Mouse (Mus musculus) myocyte (in vitro differentiated cells): Measurements from ENCODE around the gene Nbeal2. TPM values are rescaled to one million over a fixed set of nuclear protein-coding genes. Genes with fewer than 3 reads are reported as not detected.
"Not testable (repeated sequence)": the region's sequence is repeated elsewhere in the genome, so short reads cannot be mapped to it uniquely, and the experiment has no call there.

Experiments
- H3K27me3 ChIP-seq: one replicate; pipeline ENCODE4 v1.6.1; 2011; ENCODE audit not compliant: control insufficient read depth, insufficient read depth, insufficient read length
- H3K36me3 ChIP-seq: one replicate; pipeline ENCODE4 v1.6.1; 2011; ENCODE audit not compliant: control insufficient read depth, insufficient read depth
- H3K4me2 ChIP-seq: one replicate; pipeline ENCODE4 v1.6.1; 2011; ENCODE audit warnings: low read depth, control low read depth
- H3K4me3 ChIP-seq: one replicate; pipeline ENCODE4 v1.5.1; 2011; ENCODE audit warnings: mild to moderate bottlenecking, control low read depth, moderate library complexity
- H3K79me2 ChIP-seq: one replicate; pipeline ENCODE4 v1.6.1; 2011; ENCODE audit not compliant: control insufficient read depth, insufficient read depth
- H3ac ChIP-seq: one replicate; pipeline ENCODE4 v1.6.1; 2011; ENCODE audit not compliant: control insufficient read depth, insufficient read length
- CEBPB ChIP-seq: IDR thresholded peaks from 2 replicates; pipeline ENCODE4 v1.6.1; 2011; ENCODE audit warnings: mild to moderate bottlenecking, moderate library complexity; ENCODE audit not compliant: poor library complexity, insufficient read depth, severe bottlenecking
- E2F4 ChIP-seq: IDR thresholded peaks from one replicate; pipeline ENCODE4 v1.6.1; 2011; ENCODE audit warnings: mild to moderate bottlenecking, control low read depth, moderate library complexity; ENCODE audit not compliant: insufficient read depth
- MAX ChIP-seq: IDR thresholded peaks from one replicate; pipeline ENCODE4 v1.6.1; 2011; ENCODE audit warnings: low read depth, mild to moderate bottlenecking, control low read depth
- MYOD1 ChIP-seq, 3 experiments: IDR thresholded peaks; one replicate each; pipeline ENCODE4 v1.6.1; 2011; ENCODE audit warnings: control low read depth in 2 of 3, low read depth in 2 of 3, mild to moderate bottlenecking in 2 of 3, moderate library complexity in 1 of 3; ENCODE audit not compliant: insufficient read length in 2 of 3, control insufficient read depth in 1 of 3
- MYOG ChIP-seq, 3 experiments: IDR thresholded peaks; one replicate each; pipeline ENCODE4 v1.6.1; 2011; ENCODE audit warnings: control low read depth in 2 of 3, low read depth in 2 of 3, mild to moderate bottlenecking in 2 of 3; ENCODE audit not compliant: insufficient read length in 2 of 3, control insufficient read depth in 1 of 3, insufficient read depth in 1 of 3
- POLR2A ChIP-seq: IDR thresholded peaks from one replicate; pipeline ENCODE4 v1.6.1; 2011; ENCODE audit warnings: low read depth, mild to moderate bottlenecking, control low read depth, moderate library complexity; ENCODE audit not compliant: insufficient read length
- POLR2AphosphoS2 ChIP-seq: IDR thresholded peaks from one replicate; pipeline ENCODE4 v1.6.1; 2011; ENCODE audit warnings: low read depth, control low read depth; ENCODE audit not compliant: insufficient read length
- REST ChIP-seq: IDR thresholded peaks from one replicate; pipeline ENCODE4 v1.6.1; 2011; ENCODE audit warnings: mild to moderate bottlenecking, control low read depth, moderate library complexity; ENCODE audit not compliant: insufficient read depth, insufficient read length
- SRF ChIP-seq: IDR thresholded peaks from one replicate; pipeline ENCODE4 v1.6.1; 2011; ENCODE audit warnings: low read depth; ENCODE audit not compliant: control insufficient read depth, insufficient read length
- TCF12 ChIP-seq: IDR thresholded peaks from one replicate; pipeline ENCODE4 v1.6.1; 2011; ENCODE audit warnings: mild to moderate bottlenecking, control low read depth; ENCODE audit not compliant: poor library complexity, insufficient read depth, severe bottlenecking
- TCF3 ChIP-seq: IDR thresholded peaks from one replicate; pipeline ENCODE4 v1.6.1; 2011; ENCODE audit warnings: low read depth, control low read depth; ENCODE audit not compliant: insufficient read length
- USF1 ChIP-seq: IDR thresholded peaks from one replicate; pipeline ENCODE4 v1.6.1; 2011; ENCODE audit warnings: low read depth, mild to moderate bottlenecking, control low read depth, moderate library complexity
- polyA plus RNA-seq: library from polyadenylated mRNA; unstranded; fragments of >200 nt; fragmentation: generic; extraction: Trizol; gene quantifications from one replicate; pipeline ENCODE4 v1.2.1, GENCODE M21; 2012; ENCODE audit warnings: missing spikeins

Nbeal2 gene
- polyA plus RNA-seq, 1 experiment, result 3.3 TPM

- H3K4me2 ChIP-seq, result peak overlapping the region; percentile 86
These were observed 29.7 kb upstream of the Nbeal2 start for GRCm38 (mm10) chr9:110683574-110684099.

DNA sequence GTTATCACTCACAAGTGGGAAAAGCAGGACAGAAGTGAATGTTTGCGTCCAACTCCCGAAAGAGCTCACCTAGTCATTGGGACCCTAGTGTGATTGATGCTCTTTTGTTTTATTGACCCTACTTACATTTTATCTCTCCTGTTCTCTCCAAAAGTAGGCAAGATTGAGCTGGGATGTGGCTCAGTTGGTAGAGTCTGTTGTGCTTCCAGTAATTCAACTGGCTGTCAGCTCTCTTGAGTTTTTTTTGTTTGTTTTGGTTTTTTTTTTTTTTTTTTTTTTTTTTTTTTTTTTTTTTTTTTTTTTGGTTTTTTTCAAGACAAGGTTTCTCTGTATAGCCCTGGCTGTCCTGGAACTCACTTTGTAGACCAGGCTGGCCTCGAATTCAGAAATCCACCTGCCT lies 28.7 kb upstream of the Nbeal2 start:
- H3K4me2 ChIP-seq, H3K36me3 ChIP-seq, H3K27me3 ChIP-seq, H3ac ChIP-seq, H3K4me3 ChIP-seq: not testable (repeated sequence)
- H3K79me2 ChIP-seq, result peaks cover 29% of the 10 kb centered on the region

More at GRCm38 (mm10) chr9:110683574-110684099, 29.7 kb upstream of the Nbeal2 start:
- H3K27me3 ChIP-seq, result no peaks in the 10 kb centered on the region
- H3K36me3 ChIP-seq, result no peaks in the 10 kb centered on the region
- H3K79me2 ChIP-seq, result peaks cover 23% of the 10 kb centered on the region
- TF ChIP-seq REST (no peak), TCF3 (no peak), CEBPB (no peak), POLR2A (no peak), USF1 (no peak), MYOD1 (IDR thresholded peaks at IDR 0.05; ENCODE audit: control insufficient read depth in 1 of 3, insufficient read length in 2 of 3, low read depth in 2 of 3) (peak in 1 of 3 experiments; percentile 36), POLR2AphosphoS2 (no peak), MAX (no peak), TCF12 (no peak), SRF (no peak), MYOG (IDR thresholded peaks at IDR 0.05; ENCODE audit: control insufficient read depth in 1 of 3, insufficient read depth in 1 of 3, insufficient read length in 2 of 3, low read depth in 2 of 3) (peak in 1 of 3 experiments; percentile 29), E2F4 (no peak)
- H3K4me3 ChIP-seq, result no peak overlapping the region
- no peak overlapping the region for H3ac ChIP-seq

- Histone ChIP-seq H3K4me2 (no peak overlapping the region), H3K4me3 (no peak overlapping the region), H3K79me2 (peaks cover 33% of the 10 kb centered on the region), H3K27me3 (no peaks in the 10 kb centered on the region), H3ac (no peak overlapping the region), H3K36me3 (no peaks in the 10 kb centered on the region)
- TF ChIP-seq POLR2A (no peak), SRF (no peak), MYOD1 (IDR thresholded peaks at IDR 0.05; ENCODE audit: control insufficient read depth in 1 of 3, insufficient read length in 2 of 3, low read depth in 2 of 3) (no peak), CEBPB (no peak), TCF12 (no peak), TCF3 (no peak), USF1 (no peak), REST (no peak), E2F4 (no peak), MYOG (IDR thresholded peaks at IDR 0.05; ENCODE audit: control insufficient read depth in 1 of 3, insufficient read depth in 1 of 3, insufficient read length in 2 of 3, low read depth in 2 of 3) (no peak), MAX (no peak), POLR2AphosphoS2 (no peak)
These were observed 28.3 kb upstream of the Nbeal2 start for GRCm38 (mm10) chr9:110682255-110682654.

- H3K4me3 ChIP-seq, result no peak overlapping the region
- peaks cover 33% of the 10 kb centered on the region for H3K79me2 ChIP-seq
- no peaks in the 10 kb centered on the region for H3K27me3 ChIP-seq
- no peaks in the 10 kb centered on the region for H3K36me3 ChIP-seq
- TF ChIP-seq TCF12, result no peak
- no peak for TF ChIP-seq E2F4
- no peak for TF ChIP-seq MAX
- no peak for TF ChIP-seq TCF3
- peak; percentile 10 to 64 (median 55) for TF ChIP-seq MYOG (IDR thresholded peaks at IDR 0.05; ENCODE audit: control insufficient read depth in 1 of 3, insufficient read depth in 1 of 3, insufficient read length in 2 of 3, low read depth in 2 of 3)
- no peak for TF ChIP-seq REST
- no peak for TF ChIP-seq SRF
- peak in 2 of 3 experiments; percentile 57 to 84 for TF ChIP-seq MYOD1 (IDR thresholded peaks at IDR 0.05; ENCODE audit: control insufficient read depth in 1 of 3, insufficient read length in 2 of 3, low read depth in 2 of 3)
- TF ChIP-seq POLR2A, result no peak
- H3K4me2 ChIP-seq, result no peak overlapping the region
- no peak overlapping the region for H3ac ChIP-seq
These were observed 27.9 kb upstream of the Nbeal2 start for GRCm38 (mm10) chr9:110681817-110682216.

DNA sequence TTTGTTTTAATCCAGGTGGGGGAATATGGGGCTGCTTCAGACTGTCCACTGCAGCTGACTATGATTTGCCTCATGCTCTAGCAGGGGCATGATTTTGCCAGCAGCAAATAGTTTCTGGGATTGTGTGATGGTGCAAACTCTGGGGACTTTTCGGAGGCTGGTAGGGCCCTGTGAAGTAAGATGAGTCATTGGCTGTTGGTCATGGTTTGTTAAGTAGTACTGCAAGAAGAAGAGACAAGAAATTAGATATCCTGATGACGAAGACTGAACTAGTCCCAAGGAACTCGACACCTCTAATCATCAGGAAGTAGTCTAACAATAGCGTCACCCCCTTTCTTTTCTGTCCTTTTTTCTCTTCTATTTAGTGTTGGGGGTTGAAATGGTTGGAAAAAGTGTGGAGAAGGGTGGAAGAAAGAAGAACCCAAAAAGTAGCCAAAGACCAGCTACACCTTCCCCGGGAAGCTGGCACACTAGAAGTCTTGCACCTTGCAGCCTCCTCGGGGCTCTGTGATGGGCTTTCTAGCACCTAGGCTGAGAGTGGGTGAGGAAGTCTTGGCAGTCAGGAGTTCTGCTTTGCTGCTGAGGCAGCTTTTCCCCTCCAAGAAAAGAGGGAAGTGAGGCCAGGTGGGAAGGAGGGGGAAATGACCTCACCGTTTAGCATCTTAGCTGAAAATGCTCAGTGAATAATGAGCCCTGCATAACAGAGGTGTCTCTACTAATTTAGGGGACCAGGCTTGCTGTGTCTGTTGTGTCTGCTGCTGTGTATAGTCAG lies 27.0 kb upstream of the Nbeal2 start:
- Histone ChIP-seq H3K79me2 (peaks cover 42% of the 10 kb centered on the region), H3K4me3 (no peak overlapping the region), H3K36me3 (no peaks in the 10 kb centered on the region), H3K4me2 (peak overlapping the region; percentile 68), H3ac (no peak overlapping the region), H3K27me3 (no peaks in the 10 kb centered on the region)
- TF ChIP-seq MYOD1 (IDR thresholded peaks at IDR 0.05; ENCODE audit: control insufficient read depth in 1 of 3, insufficient read length in 2 of 3, low read depth in 2 of 3) (no peak), TCF3 (no peak), POLR2AphosphoS2 (no peak), MAX (no peak), POLR2A (no peak)
